Mouse (Mus musculus): ENCODE results near the gene Jmjd8. TPM values are rescaled to one million over a fixed set of nuclear protein-coding genes. Genes with fewer than 3 reads are reported as not detected.

The Jmjd8 gene
- polyA plus RNA-seq, 1 experiment, result 16.4 TPM

- Histone ChIP-seq H3K27ac (ENCODE audit: control insufficient read depth, insufficient read depth, low read depth, low read length) (no peak within 1 kb of the TSS), H3K36me3 (ENCODE audit: control insufficient read depth, insufficient read depth, low read length) (no peaks in the 10 kb centered on the region; the same call in 1 of the 2 replicates), H3K4me1 (ENCODE audit: control insufficient read depth, insufficient read depth, low read length) (peaks cover 2% of the 10 kb centered on the region), H3K27me3 (ENCODE audit: control insufficient read depth, insufficient read depth, low read length) (no peaks in the 10 kb centered on the region), H3K4me3 (ENCODE audit: control insufficient read depth, low read depth, low read length) (no peak within 1 kb of the TSS)
- TF ChIP-seq POLR2A (IDR thresholded peaks at IDR 0.05; ENCODE audit: control insufficient read depth, low read depth, low read length) (no peak), CTCF (IDR thresholded peaks at IDR 0.05; ENCODE audit: control insufficient read depth, insufficient read depth, insufficient replicate concordance, low read depth, low read length) (no peak)
Measured at GRCm38 (mm10) chr17:25880196-25880910, 51.7 kb downstream of the Jmjd8 start, which contains the start of gene Wfikkn1. Wfikkn1 (minus strand) TSS chr17:25880858.

DNA sequence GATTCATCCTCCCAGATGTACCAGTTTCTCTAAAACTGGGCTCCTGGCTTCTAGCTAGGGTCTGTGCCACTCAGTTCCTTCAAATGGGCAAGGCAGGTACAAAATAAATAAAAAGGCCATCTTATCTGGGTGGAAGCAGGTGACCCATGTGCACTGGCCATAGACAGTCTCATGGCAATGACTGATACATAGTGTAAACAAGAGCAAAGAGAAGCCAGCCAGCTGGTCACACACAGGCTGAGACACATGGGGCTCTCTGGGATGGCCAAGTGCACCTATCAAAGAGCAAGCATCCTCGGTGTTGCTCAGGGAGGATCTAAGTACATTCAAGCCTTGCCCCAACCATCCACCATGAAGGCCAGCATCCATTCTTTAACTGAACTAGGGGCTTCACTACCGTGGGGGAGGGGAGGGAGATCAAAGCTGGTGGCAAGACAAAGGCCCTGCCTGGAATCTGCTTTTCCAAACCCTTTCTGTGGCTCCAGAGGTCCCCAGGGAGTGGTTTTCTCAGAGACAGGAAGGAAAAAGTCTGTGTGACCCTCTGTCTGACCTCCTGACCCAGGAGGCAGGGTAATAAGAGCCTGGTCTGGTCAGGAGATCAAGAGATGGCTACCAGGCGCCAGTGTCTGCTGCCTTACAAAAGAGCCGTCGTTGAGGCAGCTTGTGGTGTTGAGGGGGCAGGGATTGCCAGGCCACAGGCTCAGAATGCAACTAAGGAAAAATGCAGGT, 52.4 kb downstream of the Jmjd8 start:
- no peak overlapping the region for H3K4me3 ChIP-seq (ENCODE audit: control insufficient read depth, low read depth, low read length)
- no peaks in the 10 kb centered on the region for H3K27me3 ChIP-seq (ENCODE audit: control insufficient read depth, insufficient read depth, low read length)
- H3K4me1 ChIP-seq (ENCODE audit: control insufficient read depth, insufficient read depth, low read length), result no peaks in the 10 kb centered on the region; the same call in 1 of the 2 replicates
- H3K27ac ChIP-seq (ENCODE audit: control insufficient read depth, insufficient read depth, low read depth, low read length), result no peak overlapping the region
- TF ChIP-seq POLR2A (IDR thresholded peaks at IDR 0.05; ENCODE audit: control insufficient read depth, low read depth, low read length), result no peak
- TF ChIP-seq CTCF (IDR thresholded peaks at IDR 0.05; ENCODE audit: control insufficient read depth, insufficient read depth, insufficient replicate concordance, low read depth, low read length), result no peak
- H3K36me3 ChIP-seq (ENCODE audit: control insufficient read depth, insufficient read depth, low read length), result no peaks in the 10 kb centered on the region; the same call in 1 of the 2 replicates

Other genes with a start within 250 kb of the Jmjd8 start
- gene Lmf1, start 249.8 kb upstream of the Jmjd8 start, polyA plus RNA-seq (2012; rRNA removed), result 87.6 and 93.5 TPM in 2 replicates
- gene Gng13, start 111.7 kb upstream of the Jmjd8 start, polyA plus RNA-seq (2012; rRNA removed), result 0.44 and 0.84 TPM in 2 replicates
- 16.1 and 18.9 TPM in 2 replicates for gene Chtf18, start 101.4 kb upstream of the Jmjd8 start, polyA plus RNA-seq (2012; rRNA removed)
- 8.3 and 9.8 TPM in 2 replicates for gene Rpusd1, start 101.2 kb upstream of the Jmjd8 start, polyA plus RNA-seq (2012; rRNA removed)
- 0.65 and 1.0 TPM in 2 replicates for gene Mslnl, start 92.8 kb upstream of the Jmjd8 start, polyA plus RNA-seq (2012; rRNA removed)
- 0.63 and 0.82 TPM in 2 replicates for gene Msln, start 74.5 kb upstream of the Jmjd8 start, polyA plus RNA-seq (2012; rRNA removed)
- 17.9 and 20.3 TPM in 2 replicates for gene Narfl, start 55.1 kb upstream of the Jmjd8 start, polyA plus RNA-seq (2012; rRNA removed)
- 81.1 and 83.4 TPM in 2 replicates for gene Haghl, start 43.2 kb upstream of the Jmjd8 start, polyA plus RNA-seq (2012; rRNA removed)
- 1.3 and 1.6 TPM in 2 replicates for gene Ccdc78, start 42.3 kb upstream of the Jmjd8 start, polyA plus RNA-seq (2012; rRNA removed)
- gene Fam173a, start 36.0 kb upstream of the Jmjd8 start, polyA plus RNA-seq (2012; rRNA removed), result 49.8 and 55.5 TPM in 2 replicates
- gene AC134908.4, start 33.2 kb upstream of the Jmjd8 start, polyA plus RNA-seq (2012; rRNA removed), result not detected in 2 replicates
- 19.4 and 21.1 TPM in 2 replicates for gene Metrn, start 31.7 kb upstream of the Jmjd8 start, polyA plus RNA-seq (2012; rRNA removed)
- gene Fbxl16, start 19.8 kb upstream of the Jmjd8 start, polyA plus RNA-seq (2012; rRNA removed), result 6.2 and 7.1 TPM in 2 replicates
- 35.8 and 36.0 TPM in 2 replicates for gene Wdr24, start 5.2 kb upstream of the Jmjd8 start, polyA plus RNA-seq (2012; rRNA removed)
- gene Stub1, start 4.5 kb downstream of the Jmjd8 start, polyA plus RNA-seq (2012; rRNA removed), result 81.1 and 82.0 TPM in 2 replicates
- gene Rhbdl1, start 8.4 kb downstream of the Jmjd8 start, polyA plus RNA-seq (2012; rRNA removed), result 2.1 and 2.7 TPM in 2 replicates
- gene Gm20683, start 12.9 kb downstream of the Jmjd8 start, polyA plus RNA-seq (2012; rRNA removed), result 9.0 and 11.2 TPM in 2 replicates
- 37.5 and 38.7 TPM in 2 replicates for gene Rhot2, start 16.0 kb downstream of the Jmjd8 start, polyA plus RNA-seq (2012; rRNA removed)
- 49.9 and 54.9 TPM in 2 replicates for gene Wdr90, start 32.6 kb downstream of the Jmjd8 start, polyA plus RNA-seq (2012; rRNA removed)
- gene Mcrip2, start 39.9 kb downstream of the Jmjd8 start, polyA plus RNA-seq (2012; rRNA removed), result 28.2 and 28.8 TPM in 2 replicates
- gene Mettl26, start 46.2 kb downstream of the Jmjd8 start, polyA plus RNA-seq (2012; rRNA removed), result 49.8 and 56.2 TPM in 2 replicates
- gene Wfikkn1, start 52.0 kb downstream of the Jmjd8 start, polyA plus RNA-seq (2012; rRNA removed), result 0.96 and 0.98 TPM in 2 replicates
- gene Rab40c, start 90.9 kb downstream of the Jmjd8 start, polyA plus RNA-seq (2012; rRNA removed), result 30.2 and 31.9 TPM in 2 replicates
- 21.4 and 24.4 TPM in 2 replicates for gene Pigq, start 116.1 kb downstream of the Jmjd8 start, polyA plus RNA-seq (2012; rRNA removed)
- 0.40 and 0.69 TPM in 2 replicates for gene Nhlrc4, start 116.1 kb downstream of the Jmjd8 start, polyA plus RNA-seq (2012; rRNA removed)
- gene A930017K11Rik, start 123.7 kb downstream of the Jmjd8 start, polyA plus RNA-seq (2012; rRNA removed), result 0.10 and 0.20 TPM in 2 replicates
- 20.1 and 22.1 TPM in 2 replicates for gene Capn15, start 156.9 kb downstream of the Jmjd8 start, polyA plus RNA-seq (2012; rRNA removed)
- gene Rab11fip3, start 240.7 kb downstream of the Jmjd8 start, polyA plus RNA-seq (2012; rRNA removed), result 35.2 and 37.5 TPM in 2 replicates

Measured in testis, adult 2 months (tissue).